Mouse (Mus musculus): ENCODE data around the gene Cap1.

- TF ChIP-seq CTCF (IDR thresholded peaks at IDR 0.05; ENCODE audit: borderline replicate concordance, insufficient read depth, low read depth, low read length) (no peak), POLR2A (IDR thresholded peaks at IDR 0.05; ENCODE audit: borderline replicate concordance, insufficient read depth, low read length) (no peak)
Measured at GRCm38 (mm10) chr4:122871269-122871668, 14.6 kb downstream of the Cap1 start.
